Mouse (Mus musculus) limb, embryonic 14.5 days (tissue): ENCODE data around the gene Atl2. TPM values are rescaled to one million over a fixed set of nuclear protein-coding genes. Genes with fewer than 3 reads are reported as not detected.

ENCODE experiments used
- ATAC-seq: fragments of 200-750 bp; cut with Nextera tagmentation; 2 replicates; pipeline ENCODE4 v1.8.0; 2017; ENCODE audit warnings: low read depth, moderate number of reproducible peaks, moderate TSS enrichment; ENCODE audit not compliant: low FRiP score
- DNase-seq: peaks from one replicate; pipeline ENCODE4 v3.0.0-alpha.2; 2015; ENCODE audit warnings: low spot score
- H3K27ac ChIP-seq: fragments of 300-500 bp; sonication (generic); replicated peaks from 2 replicates; pipeline ENCODE4 v1.5.1; 2014; ENCODE audit warnings: low read depth, mild to moderate bottlenecking, low read length, moderate library complexity, mixed read lengths
- H3K27me3 ChIP-seq: fragments of 300-500 bp; sonication (generic); 2 replicates; pipeline ENCODE4 v1.6.1; 2014; ENCODE audit warnings: low read length, mixed read lengths; ENCODE audit not compliant: control insufficient read depth, insufficient read depth
- H3K36me3 ChIP-seq: fragments of 300-500 bp; sonication (generic); 2 replicates; pipeline ENCODE4 v1.6.1; 2014; ENCODE audit warnings: mild to moderate bottlenecking, low read length, moderate library complexity, mixed read lengths; ENCODE audit not compliant: control insufficient read depth, insufficient read depth
- H3K4me1 ChIP-seq: fragments of 300-500 bp; sonication (generic); 2 replicates; pipeline ENCODE4 v1.6.1; 2014; ENCODE audit warnings: antibody characterized with exemption, low read length, mixed read lengths; ENCODE audit not compliant: control insufficient read depth, insufficient read depth
- H3K4me2 ChIP-seq: fragments of 300-500 bp; sonication (generic); replicated peaks from 2 replicates; pipeline ENCODE4 v1.6.1; 2014; ENCODE audit warnings: low read depth, mild to moderate bottlenecking, low read length, moderate library complexity; ENCODE audit not compliant: severe bottlenecking
- H3K4me3 ChIP-seq: fragments of 300-500 bp; sonication (generic); replicated peaks from 2 replicates; pipeline ENCODE4 v1.5.1; 2014; ENCODE audit warnings: low read length
- H3K9ac ChIP-seq: fragments of 300-500 bp; sonication (generic); 2 replicates; pipeline ENCODE4 v1.6.1; 2014; ENCODE audit warnings: mild to moderate bottlenecking, low read depth, low read length, moderate library complexity; ENCODE audit not compliant: severe bottlenecking
- H3K9me3 ChIP-seq: fragments of 300-500 bp; sonication (generic); 2 replicates; pipeline ENCODE4 v1.6.1; 2016; ENCODE audit warnings: low read length; ENCODE audit not compliant: control insufficient read depth
- POLR2A ChIP-seq: fragments of 200-500 bp; IDR thresholded peaks from 2 replicates; pipeline ENCODE4 v1.8.0; 2012; ENCODE audit warnings: inconsistent platforms, mild to moderate bottlenecking, moderate library complexity, borderline replicate concordance; ENCODE audit not compliant: insufficient read depth, insufficient read length; ENCODE audit errors: extremely low read depth
- WGBS: fragments of 180-500 bp; shearing (Covaris S2); extraction: QIAGEN DNeasy Blood & Tissue Kit; methylation state at CpG from one replicate; pipeline ENCODE4 v1.1.7; 2014; 5-methylcytosine and 5-hydroxymethylcytosine counted together
- polyA plus RNA-seq, 2 experiments: library from polyadenylated mRNA; depleted of rRNA in 1 of 2; stranded (reverse) in 1 of 2; unstranded in 1 of 2; fragments of >200 nt; fragmentation: Nextera tagmentation in 1 of 2; extraction: Ambion mirVana in 1 of 2; gene quantifications; 2 replicates each; pipeline versions ENCODE4 v1.2.1 to v1.2.3; 2012 to 2014

Gene Atl2
- polyA plus RNA-seq, 2 experiments = 25.9 to 26.1 TPM

DNA sequence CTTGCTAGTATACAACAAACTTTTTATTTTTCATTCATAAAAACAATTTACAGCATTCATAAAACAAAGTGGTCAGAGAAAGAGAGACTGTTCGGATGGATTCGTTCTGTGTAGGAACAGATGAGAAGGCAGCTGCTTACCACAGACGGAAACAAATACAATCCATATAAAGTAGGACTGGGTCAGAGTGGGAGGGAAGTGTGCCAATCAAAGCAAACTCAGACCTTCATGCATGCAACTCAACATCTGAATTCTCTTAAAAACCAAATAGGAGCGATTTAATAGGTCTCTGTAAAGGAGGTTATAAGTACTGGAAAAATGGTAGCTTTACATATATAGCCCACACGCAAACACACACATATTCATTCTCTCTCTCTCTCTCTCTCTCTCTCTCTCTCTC is 47.5 kb downstream of the Atl2 start:
- Histone ChIP-seq H3K9ac (no peak overlapping the region), H3K4me1 (0 out of 2 replicates have a peak, but pooled peaks cover 4% of the 10 kb centered on the region), H3K36me3 (peaks cover 31% of the 10 kb centered on the region), H3K4me2 (no peak overlapping the region), H3K27me3 (no peaks in the 10 kb centered on the region), H3K27ac (no peak overlapping the region), H3K4me3 (no peak overlapping the region), H3K9me3 (no peaks in the 10 kb centered on the region)
- WGBS = 33% methylated on average over 5 of the region's 5 CpGs
- ATAC-seq = peak; percentile 81
- peak; percentile 68 for DNase-seq
- no peak for TF ChIP-seq POLR2A

DNA sequence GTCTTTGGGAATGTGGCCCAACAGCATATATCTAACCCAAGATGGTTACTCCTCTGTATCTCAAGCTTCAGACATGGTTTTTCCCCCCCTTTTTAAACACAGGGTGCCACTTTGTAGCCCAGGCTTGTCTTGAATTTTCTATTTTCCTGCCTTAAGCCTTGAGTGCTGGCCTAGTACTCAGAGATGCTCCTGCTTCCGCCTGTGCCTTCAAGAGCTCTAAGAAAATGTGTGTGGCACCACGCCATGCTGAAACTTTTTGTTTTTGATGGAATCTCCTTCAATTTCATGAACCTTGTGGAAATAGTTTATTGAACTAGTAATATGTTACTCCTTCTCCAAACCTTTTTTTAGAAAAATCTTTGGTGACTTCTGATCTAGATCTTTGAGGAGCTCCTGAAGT is 49.7 kb downstream of the Atl2 start:
- Histone ChIP-seq H3K4me1 (0 out of 2 replicates have a peak, but pooled peaks cover 4% of the 10 kb centered on the region), H3K4me2 (no peak overlapping the region), H3K9ac (no peak overlapping the region), H3K36me3 (peaks cover 10% of the 10 kb centered on the region), H3K4me3 (no peak overlapping the region), H3K9me3 (no peaks in the 10 kb centered on the region), H3K27ac (no peak overlapping the region), H3K27me3 (no peaks in the 10 kb centered on the region)
- no peak for DNase-seq
- no peak for TF ChIP-seq POLR2A
- 86% methylated on average over 2 of the region's 2 CpGs for WGBS
- no peak for ATAC-seq

DNA sequence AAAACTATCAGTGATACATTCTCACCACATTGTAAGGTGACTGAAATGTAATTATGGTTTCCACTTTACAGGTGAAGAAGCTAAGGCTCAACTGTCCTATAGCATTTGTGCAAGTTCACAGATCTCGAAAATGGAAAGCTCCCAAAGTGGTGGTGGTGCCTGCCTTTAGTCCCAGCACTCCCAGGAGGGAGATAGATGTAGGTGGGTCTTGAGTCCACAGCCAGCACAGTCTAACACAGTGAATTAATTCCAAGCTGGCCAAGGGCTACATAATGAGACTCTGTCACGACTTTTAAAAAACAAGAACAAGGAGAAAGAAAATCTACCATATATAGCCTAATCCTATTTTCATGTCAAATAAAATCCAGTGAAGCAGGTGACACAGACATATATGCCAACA is 50.2 kb downstream of the Atl2 start:
- no peak for DNase-seq
- WGBS = 70% methylated on average over 2 of the region's 2 CpGs

GRCm38 (mm10) chr17:79840254-79841238 is 55.4 kb downstream of the Atl2 start:
- H3K4me3 ChIP-seq = no peak overlapping the region
- no peak for TF ChIP-seq POLR2A
- no peak overlapping the region for H3K27ac ChIP-seq
- ATAC-seq (peak; percentile 54; the same call in 1 of the 2 replicates), DNase-seq (peak; percentile 89)
- 42% methylated on average over 7 of the region's 7 CpGs for WGBS
- no peaks in the 10 kb centered on the region for H3K36me3 ChIP-seq
- no peaks in the 10 kb centered on the region for H3K9me3 ChIP-seq
- no peak overlapping the region for H3K4me2 ChIP-seq
- no peaks in the 10 kb centered on the region for H3K27me3 ChIP-seq
- no peak overlapping the region for H3K9ac ChIP-seq
- peaks cover under 1% of the 10 kb centered on the region; the same call in 1 of the 2 replicates for H3K4me1 ChIP-seq

More for the DNA sequence above, 50.2 kb downstream of the Atl2 start:
- Histone ChIP-seq H3K9me3 (no peaks in the 10 kb centered on the region), H3K36me3 (peaks cover 8% of the 10 kb centered on the region), H3K27ac (no peak overlapping the region), H3K27me3 (no peaks in the 10 kb centered on the region), H3K4me1 (0 out of 2 replicates have a peak, but pooled peaks cover 4% of the 10 kb centered on the region), H3K4me3 (no peak overlapping the region), H3K9ac (no peak overlapping the region), H3K4me2 (no peak overlapping the region)
- TF ChIP-seq POLR2A = no peak
- no peak for ATAC-seq

- no peak overlapping the region for H3K4me2 ChIP-seq
- H3K9me3 ChIP-seq = no peaks in the 10 kb centered on the region
- H3K36me3 ChIP-seq = no peaks in the 10 kb centered on the region
- no peak overlapping the region for H3K4me3 ChIP-seq
- H3K27me3 ChIP-seq = no peaks in the 10 kb centered on the region
- H3K27ac ChIP-seq = no peak overlapping the region
- no peak overlapping the region for H3K9ac ChIP-seq
- ATAC-seq (no peak), DNase-seq (no peak)
- 58% methylated on average over 7 of the region's 7 CpGs for WGBS
- TF ChIP-seq POLR2A = no peak
- H3K4me1 ChIP-seq = peaks cover 3% of the 10 kb centered on the region; the same call in 1 of the 2 replicates
Measured at GRCm38 (mm10) chr17:79836978-79837377, 58.9 kb downstream of the Atl2 start.
